In genomic region chr1:86859371-86859770, GRCm38 (mm10) we compare ENCODE assay signal across 27 mouse cellular contexts.
DNase-seq lines count a peak whose midpoint lies in the region; ATAC-seq and TF ChIP-seq lines count a peak whose summit lies in the region.
"Had no signal": no experiment of that assay in that cellular context is flagged by ENCODE, and none has a peak within 500 bp of the region (broad histone marks: within the 10 kb centered on the region; RNA-seq: fewer than 3 reads in every experiment).

No protein-coding gene starts in this region.

- intact Hi-C loops in gastrocnemius, adult 2 months (cut with DNase I) = no loop called here
- intact Hi-C loops in heart, postnatal 36 days (cut with DNase I) = no loop called here

- H3K9ac ChIP-seq in heart, embryonic 14.5 days (ENCODE audit: low read length) = no peak overlapping the region
- no peak overlapping the region for H3K9ac ChIP-seq in limb, embryonic 14.5 days (ENCODE audit: low read depth, low read length, severe bottlenecking)
- H3K9ac ChIP-seq: forebrain, embryonic 13.5 days; hindbrain, embryonic 13.5 days; limb, embryonic 12.5 days; midbrain, embryonic 13.5 days; neural tube, embryonic 13.5 days had no signal

- no peak for TF ChIP-seq CTCF in gastrocnemius, adult 2 months (IDR thresholded peaks at IDR 0.05)

- ATAC-seq in heart, embryonic 14.5 days (ENCODE audit: insufficient number of reproducible peaks, insufficient read depth, low FRiP score, low read depth) = no peak
- peak; percentile 63; the same call in 1 of the 2 replicates for ATAC-seq in limb, embryonic 14.5 days (ENCODE audit: low FRiP score, low read depth)
- ATAC-seq: activated CD4-positive, CD25-positive, alpha-beta regulatory T cell, adult 4 months; forebrain, embryonic 13.5 days; intestine, embryonic 16.5 days; midbrain, embryonic 13.5 days had no signal

- TF ChIP-seq POLR2A in limb, embryonic 14.5 days (IDR thresholded peaks at IDR 0.05; ENCODE audit: borderline replicate concordance, extremely low read depth, insufficient read depth, insufficient read length) = no peak

- WGBS in heart, embryonic 14.5 days = 14% methylated on average over 1 of the region's 1 CpGs
- 18% methylated on average over 1 of the region's 1 CpGs for WGBS in limb, embryonic 14.5 days
- 57% methylated on average over 1 of the region's 1 CpGs for WGBS in limb, embryonic 10.5 days

- H3K27me3 ChIP-seq in heart, embryonic 14.5 days (ENCODE audit: control insufficient read depth, insufficient read depth, low read length) = no peaks in the 10 kb centered on the region
- H3K27me3 ChIP-seq in limb, embryonic 14.5 days (ENCODE audit: control insufficient read depth, insufficient read depth, low read length) = no peaks in the 10 kb centered on the region
- H3K27me3 ChIP-seq in limb, embryonic 10.5 days (ENCODE audit: low read depth, poor library complexity, severe bottlenecking) = no peaks in the 10 kb centered on the region
- H3K27me3 ChIP-seq: forebrain, embryonic 13.5 days; hindbrain, embryonic 13.5 days; limb, embryonic 12.5 days; midbrain, embryonic 13.5 days; neural tube, embryonic 13.5 days had no signal

- no peak for DNase-seq in gastrocnemius, adult 2 months
- no peak for DNase-seq in gastrocnemius, postnatal 10 days
- DNase-seq in heart, postnatal 36 days = no peak
- DNase-seq in limb, embryonic 14.5 days (ENCODE audit: low spot score) = peak; percentile 14
- DNase-seq in limb, embryonic 10.5 days (ENCODE audit: low spot score) = no peak
- peak; percentile 37 for DNase-seq in R1 (ENCODE audit: low read depth, low spot score)
- no peak for DNase-seq in Muller cell, postnatal 12 days (ENCODE audit: inconsistent ontology term)
- DNase-seq: adrenal gland, adult 2 months; adrenal gland, postnatal 36 days; cerebellum, adult 18-20 months; cerebellum, postnatal 14 days; gastrocnemius, postnatal 36 days; heart, postnatal 4 days; kidney, postnatal 25 days; right cerebral cortex, postnatal 4 days; thymus, adult 18-20 months; thymus, postnatal 25 days had no signal

- no peak overlapping the region for H3K4me2 ChIP-seq in heart, embryonic 14.5 days (ENCODE audit: low read length)
- H3K4me2 ChIP-seq in limb, embryonic 14.5 days (replicated peaks; ENCODE audit: low read depth, low read length, severe bottlenecking) = no peak overlapping the region
- H3K4me2 ChIP-seq: forebrain, embryonic 13.5 days; hindbrain, embryonic 13.5 days; limb, embryonic 12.5 days; liver, embryonic 11.5 days; midbrain, embryonic 13.5 days; neural tube, embryonic 13.5 days had no signal

- no peak overlapping the region for H3K4me3 ChIP-seq in gastrocnemius, adult 2 months
- H3K4me3 ChIP-seq in heart, embryonic 14.5 days (ENCODE audit: control insufficient read depth in 1 of 2, insufficient read depth in 1 of 2, low read depth in 1 of 2, low read length in 2 of 2) = no peak overlapping the region
- H3K4me3 ChIP-seq in limb, embryonic 14.5 days (replicated peaks; ENCODE audit: low read length) = no peak overlapping the region
- no peak overlapping the region for H3K4me3 ChIP-seq in limb, embryonic 10.5 days
- H3K4me3 ChIP-seq: forebrain, embryonic 13.5 days; hindbrain, embryonic 13.5 days; limb, embryonic 12.5 days; midbrain, embryonic 13.5 days; neural tube, embryonic 13.5 days had no signal

- H3K4me1 ChIP-seq in heart, embryonic 14.5 days (ENCODE audit: control insufficient read depth in 2 of 2, insufficient read depth in 2 of 2, low read length in 2 of 2) = peaks cover 6 to 8% of the 10 kb centered on the region in 2 experiments; a peak in 2 of 4 replicates
- H3K4me1 ChIP-seq in limb, embryonic 14.5 days (ENCODE audit: control insufficient read depth, insufficient read depth, low read length) = no peaks in the 10 kb centered on the region
- H3K4me1 ChIP-seq in limb, embryonic 10.5 days = no peaks in the 10 kb centered on the region
- H3K4me1 ChIP-seq: forebrain, embryonic 13.5 days; hindbrain, embryonic 13.5 days; limb, embryonic 12.5 days; midbrain, embryonic 13.5 days; neural tube, embryonic 13.5 days had no signal

- no peaks in the 10 kb centered on the region for H3K9me3 ChIP-seq in heart, embryonic 14.5 days (ENCODE audit: control insufficient read depth, low read length)
- H3K9me3 ChIP-seq in limb, embryonic 14.5 days (ENCODE audit: control insufficient read depth, low read length) = no peaks in the 10 kb centered on the region
- H3K9me3 ChIP-seq in limb, embryonic 10.5 days (replicated peaks) = no peaks in the 10 kb centered on the region
- H3K9me3 ChIP-seq: forebrain, embryonic 13.5 days; hindbrain, embryonic 13.5 days; limb, embryonic 12.5 days; midbrain, embryonic 13.5 days; neural tube, embryonic 13.5 days had no signal

- no peaks in the 10 kb centered on the region for H3K36me3 ChIP-seq in heart, embryonic 14.5 days (ENCODE audit: control insufficient read depth, insufficient read depth, low read length)
- peaks cover 2% of the 10 kb centered on the region for H3K36me3 ChIP-seq in limb, embryonic 14.5 days (ENCODE audit: control insufficient read depth, insufficient read depth, low read length)
- peaks cover 17% of the 10 kb centered on the region; the same call in 1 of the 2 replicates for H3K36me3 ChIP-seq in limb, embryonic 10.5 days

- H3K27ac ChIP-seq in gastrocnemius, adult 2 months = peak overlapping the region; percentile 43; the same call in 1 of the 2 replicates
- peak overlapping the region; percentile 47 to 69 for H3K27ac ChIP-seq in heart, embryonic 14.5 days (replicated peaks in 1 of 2; ENCODE audit: control insufficient read depth in 1 of 2, insufficient read depth in 1 of 2, low read depth in 2 of 2, low read length in 2 of 2)
- no peak overlapping the region for H3K27ac ChIP-seq in limb, embryonic 14.5 days (replicated peaks; ENCODE audit: low read depth, low read length)
- no peak overlapping the region for H3K27ac ChIP-seq in limb, embryonic 10.5 days
- H3K27ac ChIP-seq: forebrain, embryonic 13.5 days; hindbrain, embryonic 13.5 days; limb, embryonic 12.5 days; midbrain, embryonic 13.5 days; neural tube, embryonic 13.5 days; stomach, postnatal 0 days had no signal

Comparison
In these comparisons a context has a peak if more than half of its experiments do, and no peak if none do; other contexts are left out.
1. DNase-seq: peak in limb, embryonic 14.5 days (single experiment) and R1 (single experiment); none in gastrocnemius, adult 2 months (single experiment), gastrocnemius, postnatal 10 days (single experiment), heart, postnatal 36 days (0 of 2), limb, embryonic 10.5 days (single experiment) and Muller cell, postnatal 12 days (single experiment).
2. H3K27ac ChIP-seq: peak in gastrocnemius, adult 2 months (single experiment) and heart, embryonic 14.5 days (2 of 2); none in limb, embryonic 14.5 days (single experiment) and limb, embryonic 10.5 days (single experiment).